Mouse (Mus musculus): ENCODE data around the gene Pdpk1.

- TF ChIP-seq POLR2A (IDR thresholded peaks at IDR 0.05; ENCODE audit: low read depth, low read length) (no peak), CTCF (IDR thresholded peaks at IDR 0.05; ENCODE audit: borderline replicate concordance, insufficient read depth, low read length) (no peak)
These were observed 1.3 kb downstream of the Pdpk1 start for GRCm38 (mm10) chr17:24149421-24149820.
